Mouse (Mus musculus): Measurements from ENCODE around the gene Rnf123. TPM values are rescaled to one million over a fixed set of nuclear protein-coding genes. Genes with fewer than 3 reads are reported as not detected.

The Rnf123 gene
- polyA plus RNA-seq, 1 experiment from 2014 or later: 33.1 TPM

GRCm38 (mm10) chr9:108069007-108069406 lies 14.1 kb downstream of the Rnf123 start:
- Histone ChIP-seq H3K4me3 (no peak overlapping the region), H3K4me1 (peaks cover 37% of the 10 kb centered on the region), H3K27me3 (ENCODE audit: insufficient read depth, poor library complexity, severe bottlenecking) (no peaks in the 10 kb centered on the region), H3K27ac (no peak overlapping the region), H3K9me3 (no peaks in the 10 kb centered on the region), H3K36me3 (peaks cover 56% of the 10 kb centered on the region)
- WGBS: 86% methylated on average over 9 of the region's 9 CpGs
- no peak for DNase-seq (ENCODE audit: low spot score)

- peaks cover 60% of the 10 kb centered on the region for H3K36me3 ChIP-seq
- no peaks in the 10 kb centered on the region for H3K27me3 ChIP-seq (ENCODE audit: insufficient read depth, poor library complexity, severe bottlenecking)
- peaks cover 29% of the 10 kb centered on the region for H3K4me1 ChIP-seq
- H3K4me3 ChIP-seq: no peak overlapping the region
- H3K9me3 ChIP-seq: no peaks in the 10 kb centered on the region
- H3K27ac ChIP-seq: no peak overlapping the region; the same call in 1 of the 2 replicates
- WGBS: 19% methylated on average over 8 of the region's 8 CpGs
- DNase-seq (ENCODE audit: low spot score): peak; percentile 94
Observed at GRCm38 (mm10) chr9:108067900-108068299, 15.2 kb downstream of the Rnf123 start.

DNA sequence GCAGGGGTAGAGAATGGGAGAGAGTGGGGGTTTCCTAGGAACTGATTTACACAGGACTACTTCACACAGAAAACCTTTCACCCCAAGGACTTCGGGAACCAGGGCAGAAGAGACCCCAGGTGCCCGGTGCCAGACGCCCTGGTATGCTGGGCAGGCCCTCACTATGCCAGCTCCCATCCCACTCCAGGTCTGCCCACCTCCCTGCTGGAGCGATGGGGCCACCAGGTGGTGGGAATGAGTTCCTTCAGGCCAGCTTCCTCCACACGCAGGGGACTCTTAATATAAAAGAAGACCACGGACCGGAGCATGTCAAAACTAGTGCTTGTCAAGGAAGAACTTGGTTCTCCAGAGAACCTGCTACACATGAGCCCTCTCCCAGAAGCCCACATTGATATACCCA lies 15.9 kb downstream of the Rnf123 start:
- H3K4me1 ChIP-seq: peaks cover 22% of the 10 kb centered on the region

DNA sequence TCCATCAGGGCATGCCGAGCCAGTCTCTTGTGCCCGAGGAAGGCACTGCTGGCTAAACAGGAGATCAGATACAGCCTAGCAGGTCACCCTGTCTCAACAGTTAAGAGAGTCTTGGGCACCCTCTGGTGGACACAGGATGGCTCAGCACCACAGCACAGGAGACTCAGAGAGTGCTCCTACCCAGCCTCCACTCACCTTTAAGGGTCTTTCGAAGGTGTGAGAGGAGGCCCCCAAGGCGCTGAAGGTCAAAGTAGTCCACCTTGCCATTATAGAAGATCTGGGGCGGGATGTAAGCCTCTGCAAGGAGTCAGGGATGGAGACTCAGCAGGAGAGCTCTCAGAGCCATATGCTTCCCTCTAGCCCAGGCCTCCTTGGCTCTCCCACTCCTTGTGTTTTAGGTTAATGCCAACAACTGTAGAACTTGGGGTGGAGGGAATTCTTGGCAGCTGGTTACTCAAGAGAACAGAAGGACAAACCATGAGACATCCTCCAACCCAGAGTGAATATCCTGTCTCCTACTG lies 17.6 kb downstream of the Rnf123 start:
- Histone ChIP-seq H3K4me1 (peaks cover 12% of the 10 kb centered on the region), H3K36me3 (peaks cover 69% of the 10 kb centered on the region), H3K9me3 (no peaks in the 10 kb centered on the region), H3K27ac (no peak overlapping the region), H3K27me3 (ENCODE audit: insufficient read depth, poor library complexity, severe bottlenecking) (no peaks in the 10 kb centered on the region), H3K4me3 (no peak overlapping the region)
- whole genome bisulfite sequencing: 31% methylated on average over 5 of the region's 5 CpGs
- no peak for DNase-seq (ENCODE audit: low spot score)

More for the DNA sequence above, 15.9 kb downstream of the Rnf123 start:
- WGBS: 80% methylated on average over 7 of the region's 7 CpGs
- Histone ChIP-seq H3K36me3 (peaks cover 67% of the 10 kb centered on the region), H3K27me3 (ENCODE audit: insufficient read depth, poor library complexity, severe bottlenecking) (no peaks in the 10 kb centered on the region), H3K27ac (no peak overlapping the region), H3K9me3 (no peaks in the 10 kb centered on the region), H3K4me3 (no peak overlapping the region)
- no peak for DNase-seq (ENCODE audit: low spot score)

GRCm38 (mm10) chr9:108063361-108063760 lies 19.8 kb downstream of the Rnf123 start:
- Histone ChIP-seq H3K4me1 (peaks cover 15% of the 10 kb centered on the region), H3K36me3 (peaks cover 71% of the 10 kb centered on the region), H3K27ac (no peak overlapping the region), H3K9me3 (no peaks in the 10 kb centered on the region), H3K4me3 (no peak overlapping the region), H3K27me3 (ENCODE audit: insufficient read depth, poor library complexity, severe bottlenecking) (no peaks in the 10 kb centered on the region)
- 86% methylated on average over 12 of the region's 12 CpGs for WGBS
- DNase-seq (ENCODE audit: low spot score): no peak

DNA sequence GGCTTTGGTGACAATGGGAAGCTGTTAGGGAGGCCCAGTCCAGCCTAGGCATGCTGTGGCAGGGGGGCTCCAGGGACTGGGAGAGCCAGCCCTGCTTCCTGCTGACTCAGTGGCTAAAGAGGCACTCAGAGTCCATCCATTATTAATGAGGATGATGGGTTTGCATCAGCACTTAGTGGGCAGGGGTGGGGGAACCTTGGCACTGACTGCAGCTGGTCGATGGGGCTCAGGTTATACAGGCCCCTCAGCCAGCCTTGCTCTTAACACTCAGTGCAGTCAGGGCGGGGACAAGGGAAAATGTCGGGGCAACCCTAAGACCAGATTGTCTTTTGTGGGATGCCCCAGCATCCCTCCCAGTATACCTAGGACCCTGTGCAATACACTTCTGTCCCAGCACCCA lies 21.0 kb downstream of the Rnf123 start:
- DNase-seq (ENCODE audit: low spot score): no peak
- H3K9me3 ChIP-seq: no peaks in the 10 kb centered on the region
- H3K4me1 ChIP-seq: peaks cover 15% of the 10 kb centered on the region
- H3K27ac ChIP-seq: no peak overlapping the region
- peaks cover 78% of the 10 kb centered on the region for H3K36me3 ChIP-seq
- no peak overlapping the region for H3K4me3 ChIP-seq
- H3K27me3 ChIP-seq (ENCODE audit: insufficient read depth, poor library complexity, severe bottlenecking): no peaks in the 10 kb centered on the region
- 86% methylated on average over 3 of the region's 3 CpGs for WGBS

- no peak for DNase-seq (ENCODE audit: low spot score)
- peaks cover 12% of the 10 kb centered on the region for H3K4me1 ChIP-seq
- H3K4me3 ChIP-seq: no peak overlapping the region
- H3K9me3 ChIP-seq: no peaks in the 10 kb centered on the region
- H3K27me3 ChIP-seq (ENCODE audit: insufficient read depth, poor library complexity, severe bottlenecking): no peaks in the 10 kb centered on the region
- H3K36me3 ChIP-seq: peaks cover 90% of the 10 kb centered on the region
- WGBS: 91% methylated on average over 9 of the region's 9 CpGs
- no peak overlapping the region for H3K27ac ChIP-seq
Observed at GRCm38 (mm10) chr9:108058291-108058690, 24.9 kb downstream of the Rnf123 start.

- H3K9me3 ChIP-seq: no peaks in the 10 kb centered on the region
- peak; percentile 70 for DNase-seq (ENCODE audit: low spot score)
Observed at GRCm38 (mm10) chr9:108057262-108057562, 25.9 kb downstream of the Rnf123 start.

DNA sequence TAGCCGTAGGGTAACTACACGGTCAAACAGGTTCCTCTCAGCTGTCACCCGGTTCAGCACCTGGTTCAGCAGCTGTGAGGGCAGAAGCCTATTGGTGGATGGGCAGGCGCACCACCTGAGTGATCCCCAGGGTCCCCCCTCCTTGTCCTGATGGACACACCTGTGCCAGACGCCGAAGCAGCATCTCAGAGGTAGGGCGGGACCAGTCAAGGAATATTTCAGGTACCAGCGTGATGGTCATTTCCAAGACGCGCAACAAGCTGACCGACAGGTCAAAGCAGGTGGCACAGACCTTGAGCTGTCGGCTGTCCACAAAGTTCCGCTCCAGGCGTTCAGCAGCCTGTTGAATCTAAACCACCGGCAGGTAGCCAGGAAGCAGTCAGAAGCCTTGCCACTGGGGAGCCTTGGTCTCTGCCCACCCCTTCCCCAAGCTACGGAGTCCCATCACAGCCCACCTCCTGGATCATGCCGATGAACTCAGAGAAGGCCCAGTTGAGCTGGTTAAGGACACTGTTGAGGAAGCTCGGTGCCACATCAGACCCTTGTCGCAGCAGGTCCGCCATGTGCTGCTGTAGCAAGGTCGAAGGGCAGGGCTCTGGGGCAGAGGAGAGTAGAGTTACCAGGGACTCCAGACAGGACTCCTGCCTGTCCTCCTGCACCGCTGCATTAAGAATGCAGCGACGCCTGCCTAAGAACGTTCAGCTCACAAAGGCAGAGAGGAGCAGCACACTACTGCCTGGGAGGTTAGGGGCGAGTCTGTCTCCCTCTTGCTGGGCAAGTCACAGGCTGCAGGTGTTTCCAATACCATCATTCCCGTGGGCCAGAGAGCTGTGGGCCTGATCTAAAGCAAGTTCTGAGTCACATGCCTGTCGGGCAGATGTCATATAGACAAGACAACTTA lies 26.5 kb downstream of the Rnf123 start:
- H3K27ac ChIP-seq: no peak overlapping the region
- no peaks in the 10 kb centered on the region for H3K9me3 ChIP-seq
- H3K27me3 ChIP-seq (ENCODE audit: insufficient read depth, poor library complexity, severe bottlenecking): no peaks in the 10 kb centered on the region
- 83% methylated on average over 28 of the region's 28 CpGs for WGBS
- no peak overlapping the region for H3K4me3 ChIP-seq
- peaks cover 80% of the 10 kb centered on the region for H3K36me3 ChIP-seq
- peak; percentile 74 for DNase-seq (ENCODE audit: low spot score)
- peaks cover 23% of the 10 kb centered on the region for H3K4me1 ChIP-seq

More at GRCm38 (mm10) chr9:108057262-108057562, 25.9 kb downstream of the Rnf123 start:
- no peak overlapping the region for H3K4me3 ChIP-seq
- H3K27me3 ChIP-seq (ENCODE audit: insufficient read depth, poor library complexity, severe bottlenecking): no peaks in the 10 kb centered on the region
- WGBS: 90% methylated on average over 5 of the region's 5 CpGs
- no peak overlapping the region for H3K27ac ChIP-seq
- peaks cover 22% of the 10 kb centered on the region for H3K4me1 ChIP-seq
- peaks cover 79% of the 10 kb centered on the region for H3K36me3 ChIP-seq

DNA sequence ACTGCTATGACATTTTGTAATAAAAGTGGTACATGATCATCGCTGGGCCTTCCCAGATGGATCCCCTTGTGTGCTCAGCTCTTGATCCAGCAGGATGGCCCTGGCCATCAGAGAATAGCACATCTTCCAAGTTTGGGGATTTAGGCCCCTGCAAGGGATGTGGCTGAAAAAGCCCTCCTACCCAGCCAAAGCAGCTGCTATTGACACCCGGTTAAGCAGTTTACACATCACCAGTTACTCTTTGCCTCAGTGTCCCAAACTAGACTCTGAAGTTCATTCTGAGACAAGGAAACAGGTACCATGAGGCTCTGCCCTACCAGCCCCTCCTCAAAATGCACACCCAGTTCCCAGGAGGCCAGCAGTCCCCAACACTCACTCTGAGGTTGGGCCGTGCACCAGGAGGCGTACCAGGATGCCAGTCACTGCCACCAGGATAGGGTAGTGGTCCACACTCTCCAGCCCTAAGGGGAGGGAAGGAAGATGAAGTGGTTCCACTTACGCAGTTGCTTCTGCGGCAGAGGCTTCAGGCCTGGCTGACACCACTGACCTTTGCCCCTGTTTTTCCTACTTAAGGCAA lies 27.4 kb downstream of the Rnf123 start:
- Histone ChIP-seq H3K27me3 (ENCODE audit: insufficient read depth, poor library complexity, severe bottlenecking) (no peaks in the 10 kb centered on the region), H3K4me1 (peaks cover 19% of the 10 kb centered on the region), H3K9me3 (no peaks in the 10 kb centered on the region), H3K36me3 (peaks cover 83% of the 10 kb centered on the region), H3K4me3 (no peak overlapping the region), H3K27ac (no peak overlapping the region)
- WGBS: 89% methylated on average over 6 of the region's 6 CpGs
- peak; percentile 55 for DNase-seq (ENCODE audit: low spot score)

GRCm38 (mm10) chr9:108055061-108055460 lies 28.1 kb downstream of the Rnf123 start:
- Histone ChIP-seq H3K4me3 (no peak overlapping the region), H3K9me3 (no peaks in the 10 kb centered on the region), H3K4me1 (peaks cover 14% of the 10 kb centered on the region), H3K27ac (no peak overlapping the region), H3K36me3 (peaks cover 84% of the 10 kb centered on the region), H3K27me3 (ENCODE audit: insufficient read depth, poor library complexity, severe bottlenecking) (no peaks in the 10 kb centered on the region)
- peak; percentile 68 for DNase-seq (ENCODE audit: low spot score)
- WGBS: 63% methylated on average over 1 of the region's 1 CpGs

GRCm38 (mm10) chr9:108054331-108055040 lies 28.7 kb downstream of the Rnf123 start:
- peaks cover 78% of the 10 kb centered on the region for H3K36me3 ChIP-seq
- 84% methylated on average over 22 of the region's 22 CpGs for WGBS
- no peak overlapping the region for H3K27ac ChIP-seq
- H3K9me3 ChIP-seq: no peaks in the 10 kb centered on the region
- DNase-seq (ENCODE audit: low spot score): peak; percentile 75
- no peak overlapping the region for H3K4me3 ChIP-seq
- H3K4me1 ChIP-seq: peaks cover 19% of the 10 kb centered on the region
- no peaks in the 10 kb centered on the region for H3K27me3 ChIP-seq (ENCODE audit: insufficient read depth, poor library complexity, severe bottlenecking)
